Comparison of ENCODE assay signal across 25 mouse cellular contexts in genomic region chr12:13205733-13206132, GRCm38 (mm10).
"Had no signal": no experiment of that assay in that cellular context is flagged by ENCODE, and none has a peak within 500 bp of the region (broad histone marks: within the 10 kb centered on the region; RNA-seq: fewer than 3 reads in every experiment).

No protein-coding gene starts in this region.

- H3K27me3 ChIP-seq: heart, embryonic 13.5 days; heart, embryonic 15.5 days; liver, embryonic 12.5 days had no signal

- H3K4me1 ChIP-seq: heart, embryonic 15.5 days had no signal

- H3K4me2 ChIP-seq: heart, embryonic 13.5 days; heart, embryonic 15.5 days; hindbrain, embryonic 12.5 days; hindbrain, embryonic 14.5 days; limb, embryonic 13.5 days; limb, embryonic 15.5 days; liver, embryonic 12.5 days had no signal

- ATAC-seq: hindbrain, embryonic 16.5 days; inflammation-experienced regulatory T-cells, adult 6 months; intestine, embryonic 16.5 days; liver, embryonic 12.5 days had no signal

- H3K27ac ChIP-seq: gastrocnemius, adult 2 months; heart, adult 2 months; heart, embryonic 13.5 days; heart, embryonic 15.5 days; hindbrain, embryonic 10.5 days; hindbrain, embryonic 12.5 days; hindbrain, embryonic 14.5 days; layer of hippocampus, adult 2 months; limb, embryonic 13.5 days; limb, embryonic 15.5 days; liver, embryonic 12.5 days; liver, embryonic 14.5 days had no signal

- H3K9me3 ChIP-seq: heart, embryonic 13.5 days; heart, embryonic 15.5 days; hindbrain, embryonic 10.5 days; hindbrain, embryonic 12.5 days; limb, embryonic 15.5 days; liver, embryonic 12.5 days had no signal

- H3K9ac ChIP-seq: heart, embryonic 13.5 days; heart, embryonic 15.5 days; hindbrain, embryonic 12.5 days; hindbrain, embryonic 14.5 days; limb, embryonic 13.5 days; limb, embryonic 15.5 days; liver, embryonic 12.5 days; liver, embryonic 14.5 days had no signal

- DNase-seq: gastrocnemius, adult 2 months; gastrocnemius, postnatal 10 days; gastrocnemius, postnatal 25 days; heart, adult 2 months; heart, postnatal 14 days; heart, postnatal 4 days; kidney, adult 18-20 months; kidney, adult 8-10 months; kidney, postnatal 10 days; kidney, postnatal 25 days; kidney, postnatal 4 days had no signal

- H3K4me3 ChIP-seq: gastrocnemius, adult 2 months; heart, adult 2 months; heart, embryonic 13.5 days; heart, embryonic 15.5 days; hindbrain, embryonic 10.5 days; hindbrain, embryonic 12.5 days; layer of hippocampus, adult 2 months; left cerebral cortex, adult 2 months; limb, embryonic 13.5 days; limb, embryonic 15.5 days; liver, embryonic 12.5 days had no signal

- H3K36me3 ChIP-seq: heart, embryonic 13.5 days; heart, embryonic 15.5 days; hindbrain, embryonic 10.5 days; hindbrain, embryonic 12.5 days; limb, embryonic 13.5 days; limb, embryonic 15.5 days; liver, embryonic 12.5 days had no signal
